Mouse (Mus musculus): ENCODE measurements around the gene Pnpla6. TPM values are rescaled to one million over a fixed set of nuclear protein-coding genes. Genes with fewer than 3 reads are reported as not detected.

Gene Pnpla6
- polyA plus RNA-seq, 1 experiment from 2014 or later: 21.2 TPM

- Histone ChIP-seq H3K4me3 (no peak overlapping the region), H3K9me3 (no peaks in the 10 kb centered on the region), H3K27ac (no peak overlapping the region), H3K27me3 (ENCODE audit: poor library complexity, severe bottlenecking) (peaks cover 6% of the 10 kb centered on the region; the same call in 1 of the 2 replicates), H3K36me3 (replicated peaks) (peaks cover 11% of the 10 kb centered on the region), H3K4me1 (peaks cover 14% of the 10 kb centered on the region)
- no peak for DNase-seq (ENCODE audit: extremely low spot score, low spot score)
- 80% methylated on average over 3 of the region's 3 CpGs for WGBS
Observed at GRCm38 (mm10) chr8:3593470-3593869, 78.3 kb downstream of the Pnpla6 start.

Other genes starting within 250 kb of the Pnpla6 start
- gene Insr, start 235.8 kb upstream of the Pnpla6 start, polyA plus RNA-seq (2016; fragmentation: Nextera tagmentation; extraction: Ambion mirVana): 23.2 and 26.4 TPM in 2 replicates
- not detected in 2 replicates for gene A430078G23Rik, start 162.0 kb upstream of the Pnpla6 start, polyA plus RNA-seq (2016; fragmentation: Nextera tagmentation; extraction: Ambion mirVana)
- 9.7 and 11.4 TPM in 2 replicates for gene Arhgef18, start 122.4 kb upstream of the Pnpla6 start, polyA plus RNA-seq (2016; fragmentation: Nextera tagmentation; extraction: Ambion mirVana)
- gene Pex11g, start 47.7 kb upstream of the Pnpla6 start, polyA plus RNA-seq (2016; fragmentation: Nextera tagmentation; extraction: Ambion mirVana): 4.5 and 5.8 TPM in 2 replicates
- not detected in 2 replicates for gene Tex45, start 44.5 kb upstream of the Pnpla6 start, polyA plus RNA-seq (2016; fragmentation: Nextera tagmentation; extraction: Ambion mirVana)
- 61.6 and 64.8 TPM in 2 replicates for gene Zfp358, start 22.2 kb upstream of the Pnpla6 start, polyA plus RNA-seq (2016; fragmentation: Nextera tagmentation; extraction: Ambion mirVana)
- 56.9 and 59.3 TPM in 2 replicates for gene Mcoln1, start 14.9 kb upstream of the Pnpla6 start, polyA plus RNA-seq (2016; fragmentation: Nextera tagmentation; extraction: Ambion mirVana)
- 8.4 and 13.1 TPM in 2 replicates for gene C330021F23Rik, start 52.6 kb downstream of the Pnpla6 start, polyA plus RNA-seq (2016; fragmentation: Nextera tagmentation; extraction: Ambion mirVana)
- gene Camsap3, start 71.9 kb downstream of the Pnpla6 start, polyA plus RNA-seq (2016; fragmentation: Nextera tagmentation; extraction: Ambion mirVana): 11.6 and 12.7 TPM in 2 replicates
- gene Xab2, start 105.9 kb downstream of the Pnpla6 start, polyA plus RNA-seq (2016; fragmentation: Nextera tagmentation; extraction: Ambion mirVana): 76.9 and 79.5 TPM in 2 replicates
- 83.0 and 92.6 TPM in 2 replicates for gene Pet100, start 106.2 kb downstream of the Pnpla6 start, polyA plus RNA-seq (2016; fragmentation: Nextera tagmentation; extraction: Ambion mirVana)
- gene Pcp2, start 110.2 kb downstream of the Pnpla6 start, polyA plus RNA-seq (2016; fragmentation: Nextera tagmentation; extraction: Ambion mirVana): 0.32 and 0.85 TPM in 2 replicates
- gene Stxbp2, start 115.6 kb downstream of the Pnpla6 start, polyA plus RNA-seq (2016; fragmentation: Nextera tagmentation; extraction: Ambion mirVana): 35.8 and 38.1 TPM in 2 replicates
- gene Retn, start 140.4 kb downstream of the Pnpla6 start, polyA plus RNA-seq (2016; fragmentation: Nextera tagmentation; extraction: Ambion mirVana): 0.30 and 0.31 TPM in 2 replicates
- 0.09 and 0.20 TPM in 2 replicates for gene Mcemp1, start 150.4 kb downstream of the Pnpla6 start, polyA plus RNA-seq (2016; fragmentation: Nextera tagmentation; extraction: Ambion mirVana)
- gene Fcor, start 157.0 kb downstream of the Pnpla6 start, polyA plus RNA-seq (2016; fragmentation: Nextera tagmentation; extraction: Ambion mirVana): 11.2 and 12.1 TPM in 2 replicates
- gene Trappc5, start 160.9 kb downstream of the Pnpla6 start, polyA plus RNA-seq (2016; fragmentation: Nextera tagmentation; extraction: Ambion mirVana): 43.3 and 47.5 TPM in 2 replicates
- gene Fcer2a, start 178.8 kb downstream of the Pnpla6 start, polyA plus RNA-seq (2016; fragmentation: Nextera tagmentation; extraction: Ambion mirVana): 0.22 and 0.38 TPM in 2 replicates
- gene Clec4g, start 205.3 kb downstream of the Pnpla6 start, polyA plus RNA-seq (2016; fragmentation: Nextera tagmentation; extraction: Ambion mirVana): not detected in 2 replicates
- gene Cd209a, start 233.6 kb downstream of the Pnpla6 start, polyA plus RNA-seq (2016; fragmentation: Nextera tagmentation; extraction: Ambion mirVana): not detected in 2 replicates